Mouse (Mus musculus) testis, adult 2 months (tissue): ENCODE measurements around the gene Ccdc106.
"Not testable (repeated sequence)": the region's sequence is repeated elsewhere in the genome, so short reads cannot be mapped to it uniquely, and the experiment has no call there.

Source experiments
- CTCF ChIP-seq: fragments of 200-500 bp; IDR thresholded peaks from 2 replicates; pipeline ENCODE4 v1.5.1; 2012; ENCODE audit warnings: low read depth, mild to moderate bottlenecking, inconsistent platforms, low read length, moderate library complexity; ENCODE audit not compliant: control insufficient read depth, insufficient read depth, insufficient replicate concordance
- POLR2A ChIP-seq: fragments of 200-500 bp; IDR thresholded peaks from 2 replicates; pipeline ENCODE4 v1.6.1; 2012; ENCODE audit warnings: low read depth, mild to moderate bottlenecking, inconsistent platforms, low read length, moderate library complexity; ENCODE audit not compliant: control insufficient read depth

- TF ChIP-seq CTCF, POLR2A: not testable (repeated sequence)
These were observed 59.1 kb downstream of the Ccdc106 start for GRCm38 (mm10) chr7:5079365-5080009.
